Mouse (Mus musculus): ENCODE measurements around the gene Umad1. TPM values are rescaled to one million over a fixed set of nuclear protein-coding genes. Genes with fewer than 3 reads are reported as not detected.

The Umad1 gene
- total RNA-seq, 2 experiments from 2014 or later: 32.3 to 34.7 TPM

DNA sequence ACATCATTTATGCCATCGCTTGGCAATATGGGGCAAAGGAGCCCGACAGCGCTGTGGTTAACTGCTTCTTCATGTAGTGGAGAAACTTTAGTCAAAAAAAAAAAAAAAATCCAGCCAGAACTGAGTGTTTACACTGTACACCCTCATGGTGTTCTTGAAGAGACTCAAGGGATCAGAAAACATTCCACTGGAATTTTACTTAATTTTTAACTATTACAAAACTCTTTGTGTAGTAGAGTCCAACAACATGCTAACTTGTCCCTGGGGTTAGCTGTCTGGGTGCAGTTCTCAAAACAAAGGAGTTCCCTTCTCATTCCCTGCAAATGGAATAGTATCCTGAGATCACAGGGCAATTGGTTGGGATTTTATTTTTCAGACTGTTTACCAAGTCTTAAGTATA lies 210.8 kb downstream of the Umad1 start:
- no peak for DNase-seq (ENCODE audit: low spot score in 2 of 2)

GRCm38 (mm10) chr6:8472125-8472524 lies 213.0 kb downstream of the Umad1 start:
- no peak for DNase-seq (ENCODE audit: low spot score in 2 of 2)

DNA sequence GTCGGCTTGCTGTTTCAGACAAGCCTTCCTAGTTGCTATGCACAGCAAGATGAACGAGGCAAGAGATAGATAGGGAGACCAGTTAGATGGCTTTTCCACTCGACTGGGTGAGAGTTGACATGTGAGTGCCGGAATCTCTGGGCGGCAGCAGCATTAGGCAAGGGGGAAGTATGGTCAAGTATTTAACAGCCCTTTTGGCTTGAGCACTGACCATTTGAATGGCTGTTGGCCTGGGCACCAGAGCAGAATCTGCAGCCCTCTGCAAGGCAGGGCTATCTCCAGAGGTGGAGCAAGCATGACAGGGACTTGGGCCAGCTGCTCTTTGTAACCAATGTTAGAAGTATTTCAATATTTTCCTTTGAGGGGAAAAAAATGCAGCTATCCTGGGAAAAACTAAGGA lies 213.8 kb downstream of the Umad1 start:
- DNase-seq (ENCODE audit: low spot score in 2 of 2): no peak

DNA sequence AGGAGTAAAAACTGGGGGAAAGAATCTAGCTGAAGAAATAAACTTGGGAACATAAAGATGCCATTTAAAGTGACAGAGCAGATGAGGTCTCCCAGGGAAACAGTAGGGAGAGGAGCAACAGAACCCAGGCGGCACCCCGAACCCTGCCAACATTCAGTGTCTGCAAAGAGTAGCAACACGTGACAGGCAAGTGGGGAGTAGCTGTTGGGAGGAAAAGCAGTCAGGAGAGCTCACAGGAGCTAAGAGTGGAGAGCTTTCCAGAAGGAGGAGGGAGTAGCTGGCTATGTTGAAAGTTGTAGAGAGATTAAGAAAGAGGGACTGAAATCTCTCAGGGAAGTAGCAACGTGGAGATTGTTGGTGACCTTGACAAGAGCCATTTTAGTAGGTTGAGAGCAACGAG lies 214.4 kb downstream of the Umad1 start:
- peak in 1 of 2 experiments; percentile 43 for DNase-seq (ENCODE audit: low spot score in 2 of 2)

GRCm38 (mm10) chr6:8474316-8474715 lies 215.2 kb downstream of the Umad1 start:
- no peak for DNase-seq (ENCODE audit: low spot score in 2 of 2)

- DNase-seq (ENCODE audit: low spot score in 2 of 2): no peak
Measured at GRCm38 (mm10) chr6:8474820-8475219, 215.7 kb downstream of the Umad1 start.

DNA sequence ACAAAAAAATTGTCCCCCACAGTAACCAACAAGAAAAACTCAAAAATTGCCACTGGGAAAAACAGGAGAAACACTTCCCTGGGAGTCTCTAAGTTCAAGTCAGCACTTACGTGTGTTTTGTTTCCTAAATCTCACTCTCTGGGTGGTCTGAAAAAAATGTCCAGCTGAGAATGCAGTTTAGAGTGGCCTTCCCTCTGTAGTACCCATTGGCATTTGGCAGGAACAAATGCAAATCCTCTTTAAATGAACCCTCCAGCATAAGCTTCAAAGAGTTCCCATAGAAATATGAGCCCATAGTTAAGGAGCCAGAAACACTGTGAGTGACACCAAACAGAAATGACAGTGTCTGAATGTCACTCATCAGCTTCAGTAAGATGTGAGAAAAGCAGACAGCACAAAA lies 220.1 kb downstream of the Umad1 start:
- no peak for DNase-seq (ENCODE audit: low spot score in 2 of 2)

GRCm38 (mm10) chr6:8484437-8485275 lies 225.6 kb downstream of the Umad1 start:
- DNase-seq (ENCODE audit: low spot score in 2 of 2): no peak

- DNase-seq (ENCODE audit: low spot score in 2 of 2): no peak
Measured at GRCm38 (mm10) chr6:8485414-8486175, 226.5 kb downstream of the Umad1 start.

- DNase-seq (ENCODE audit: low spot score in 2 of 2): no peak
Measured at GRCm38 (mm10) chr6:8486391-8487043, 227.4 kb downstream of the Umad1 start.

GRCm38 (mm10) chr6:8487044-8487853 lies 228.2 kb downstream of the Umad1 start:
- peak in 1 of 2 experiments; percentile 45 for DNase-seq (ENCODE audit: low spot score in 2 of 2)

DNA sequence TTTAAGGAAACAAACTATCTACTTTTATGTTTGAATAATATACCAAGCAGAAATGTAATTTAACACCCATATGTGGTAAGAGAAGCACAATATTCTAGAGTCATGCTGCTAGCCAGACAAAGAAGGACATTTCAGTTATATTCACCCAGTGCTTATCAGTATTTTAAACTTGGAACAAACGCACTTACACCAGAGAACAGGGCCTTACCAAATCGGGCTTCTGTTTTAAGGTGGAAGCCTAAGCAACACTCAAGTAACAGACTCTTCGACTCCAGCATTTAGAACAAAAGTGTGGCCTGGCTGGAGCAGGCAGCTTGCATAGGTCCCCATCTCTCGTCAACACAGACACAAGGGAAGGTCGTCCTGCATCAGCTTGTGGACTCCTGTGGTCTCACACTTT lies 229.2 kb downstream of the Umad1 start:
- DNase-seq (ENCODE audit: low spot score in 2 of 2): no peak

DNA sequence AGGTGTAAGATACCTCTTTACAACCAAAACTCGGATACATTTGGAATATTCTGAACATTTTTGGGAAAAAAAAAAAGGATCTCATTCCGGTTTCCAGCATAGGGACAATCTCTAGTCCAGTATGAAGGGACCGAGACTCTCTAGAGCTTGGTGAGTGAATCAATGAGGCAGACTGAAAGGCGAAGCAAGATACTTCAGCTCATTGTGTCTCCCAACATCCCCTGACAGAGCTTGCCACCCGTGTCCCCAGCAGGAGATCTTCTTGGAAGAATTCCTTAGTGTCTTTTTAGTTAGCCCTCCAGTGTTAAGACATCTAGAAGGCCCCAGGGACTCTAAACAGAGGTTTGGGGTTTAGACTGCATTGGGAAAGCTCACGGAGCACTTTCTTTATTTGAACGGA lies 230.2 kb downstream of the Umad1 start:
- no peak for DNase-seq (ENCODE audit: low spot score in 2 of 2)

- no peak for DNase-seq (ENCODE audit: low spot score in 2 of 2)
Measured at GRCm38 (mm10) chr6:8489938-8490585, 231.0 kb downstream of the Umad1 start.

DNA sequence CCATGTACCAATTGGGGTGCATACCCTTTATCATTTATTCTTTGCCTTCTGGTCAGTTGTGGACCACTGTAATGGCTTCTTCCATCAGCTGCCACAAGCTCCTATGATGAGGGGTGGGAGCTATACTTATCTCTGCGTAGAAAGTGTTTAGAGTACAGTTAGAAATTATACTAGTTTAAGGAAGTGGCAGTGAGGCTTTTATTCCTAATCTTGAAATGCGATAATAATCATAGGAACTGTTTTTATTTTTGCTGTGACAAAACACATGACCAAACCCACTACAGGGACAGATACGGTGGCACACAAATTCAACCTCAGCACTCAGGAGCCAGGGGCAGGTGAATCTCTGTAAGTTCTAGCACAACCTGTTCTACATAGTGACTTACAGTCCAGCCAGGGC lies 233.2 kb downstream of the Umad1 start:
- DNase-seq (ENCODE audit: low spot score in 2 of 2): no peak

- no peak for DNase-seq (ENCODE audit: low spot score in 2 of 2)
Measured at GRCm38 (mm10) chr6:8495109-8495826, 236.2 kb downstream of the Umad1 start.

DNA sequence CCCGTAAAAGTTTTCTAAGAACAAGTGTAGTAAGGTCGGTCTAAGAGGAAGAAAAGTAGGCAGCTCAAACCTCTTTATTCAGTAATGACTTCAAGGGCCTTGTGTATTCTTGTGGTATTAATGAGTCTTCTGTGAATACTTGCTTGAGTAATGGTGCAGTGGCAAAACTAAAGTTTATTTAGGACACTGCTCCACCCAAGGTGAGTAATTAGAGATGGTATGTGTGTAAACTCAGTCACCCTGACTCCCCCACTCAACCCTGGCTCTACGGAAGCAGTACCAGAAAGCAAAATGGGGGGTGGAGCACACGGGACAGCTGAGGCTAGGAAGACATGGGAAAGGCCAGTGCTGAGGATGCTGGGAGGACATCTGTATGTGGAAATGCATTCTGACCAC lies 236.7 kb downstream of the Umad1 start:
- DNase-seq (ENCODE audit: low spot score in 2 of 2): no peak

- no peak for DNase-seq (ENCODE audit: low spot score in 2 of 2)
Measured at GRCm38 (mm10) chr6:8497234-8497867, 238.3 kb downstream of the Umad1 start.

DNA sequence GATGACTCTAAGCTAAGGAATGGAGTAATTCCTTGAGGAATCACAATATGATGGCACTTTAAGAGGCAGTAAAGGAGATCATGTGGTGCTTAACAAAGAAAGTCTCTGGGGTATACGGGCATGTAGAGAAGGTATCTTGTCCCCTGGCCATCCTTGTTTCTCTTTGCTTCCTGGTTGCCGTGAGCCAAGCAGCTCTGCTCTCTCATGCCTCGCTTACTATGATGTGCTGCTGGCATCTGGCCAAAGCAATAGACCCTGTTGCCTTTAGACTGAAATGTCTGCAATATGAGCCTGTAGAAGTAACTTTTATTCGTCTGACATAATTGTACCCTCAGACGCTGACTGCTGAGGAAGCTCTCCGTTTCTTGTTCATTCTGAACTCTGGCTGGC lies 238.8 kb downstream of the Umad1 start:
- no peak for DNase-seq (ENCODE audit: low spot score in 2 of 2)

Data from layer of hippocampus, adult 18-20 months (tissue).